Mouse (Mus musculus) thymus, postnatal 36 days (tissue): ENCODE data around the gene Pym1.

Source experiments
- DNase-seq, 2 experiments: peaks; one replicate each; pipeline ENCODE4 v3.0.0; 2022; ENCODE audit warnings: mixed read lengths in 2 of 2

Pym1 gene

DNA sequence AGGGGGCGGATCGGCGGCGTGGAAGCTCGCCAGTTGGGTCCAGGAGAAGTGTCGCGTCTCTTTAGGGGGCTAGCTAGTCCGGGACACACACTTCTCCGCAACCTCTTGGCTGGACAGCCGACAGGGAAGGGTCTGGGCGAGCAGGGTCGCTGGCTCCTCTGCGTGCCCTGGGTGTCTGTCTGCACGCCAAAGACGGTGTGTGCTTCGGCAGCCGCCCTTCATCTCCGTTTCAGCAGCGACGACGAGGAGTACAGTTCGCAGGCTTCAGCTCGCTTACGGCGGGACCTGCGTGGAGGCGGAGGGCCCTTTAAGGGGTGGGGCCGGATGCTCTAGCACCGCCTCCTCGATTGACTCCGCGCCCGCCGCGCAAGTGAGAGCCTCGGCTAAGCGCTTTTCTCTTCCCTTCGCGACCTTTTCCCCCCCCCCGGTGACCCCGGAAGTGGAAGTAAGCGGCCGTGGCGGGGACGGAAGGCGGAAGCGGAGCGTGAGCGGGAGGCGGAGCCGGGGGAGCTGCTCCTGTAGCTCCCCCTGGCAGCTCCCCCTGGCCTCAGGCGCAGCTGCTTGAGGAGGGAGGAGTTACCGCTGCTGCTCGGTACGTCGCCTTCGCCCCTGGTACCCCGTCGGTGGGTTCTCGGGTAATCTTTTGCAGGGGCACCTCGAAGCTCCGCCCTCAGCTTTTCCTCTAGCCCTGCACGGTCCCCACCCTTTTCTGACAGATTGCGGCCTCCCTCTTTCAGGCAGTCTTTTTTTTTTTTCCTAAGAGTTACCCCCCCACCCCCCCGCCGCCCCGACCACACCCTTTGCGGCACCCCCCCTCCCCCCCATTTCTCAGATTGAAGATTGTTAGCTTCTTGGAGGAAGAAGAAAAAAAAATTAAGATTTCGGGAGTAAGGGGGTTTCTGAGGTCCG lies 57.7 kb downstream of the Pym1 start:
- DNase-seq: peak; percentile 95 to 97

GRCm38 (mm10) chr10:128806086-128806485 lies 58.4 kb downstream of the Pym1 start:
- DNase-seq: peak in 1 of 2 experiments; percentile 24

GRCm38 (mm10) chr10:128807018-128807417 lies 59.3 kb downstream of the Pym1 start:
- no peak for DNase-seq
